Mouse (Mus musculus) cerebellum, adult 11-12 months (tissue): ENCODE results near the gene Sin3a.
A peak's percentile ranks its signal among the peaks of the same experiment; 100 is the strongest.

ENCODE experiments used
- DNase-seq: peaks from one replicate; pipeline ENCODE4 v3.0.0; 2022

The Sin3a gene

GRCm38 (mm10) chr9:57071801-57072351 is at the start of gene Sin3a:
Sin3a (plus strand) TSS chr9:57072040.
- peak; percentile 79 for DNase-seq

- no peak for DNase-seq
Observed at GRCm38 (mm10) chr9:57031756-57032155, 40.1 kb upstream of the Sin3a start.

- peak; percentile 42 for DNase-seq
Observed at GRCm38 (mm10) chr9:57056237-57056636, 15.6 kb upstream of the Sin3a start.

GRCm38 (mm10) chr9:57064164-57064563 is 7.7 kb upstream of the Sin3a start:
- no peak for DNase-seq

GRCm38 (mm10) chr9:57068266-57068665 is 3.6 kb upstream of the Sin3a start:
- DNase-seq: no peak

GRCm38 (mm10) chr9:57070262-57070661 is 1.6 kb upstream of the Sin3a start:
- no peak for DNase-seq

- DNase-seq: no peak
Observed at GRCm38 (mm10) chr9:57070800-57071545, 867 bp upstream of the Sin3a start.

GRCm38 (mm10) chr9:57072526-57072988 is 717 bp downstream of the Sin3a start:
- no peak for DNase-seq

- DNase-seq: peak; percentile 98
Observed at GRCm38 (mm10) chr9:57072989-57073789, 1.3 kb downstream of the Sin3a start.

GRCm38 (mm10) chr9:57073790-57074094 is 1.9 kb downstream of the Sin3a start:
- DNase-seq: no peak

- peak; percentile 78 for DNase-seq
Observed at GRCm38 (mm10) chr9:57074171-57074821, 2.5 kb downstream of the Sin3a start.

- DNase-seq: peak; percentile 80
Observed at GRCm38 (mm10) chr9:57074822-57075603, 3.2 kb downstream of the Sin3a start.

- DNase-seq: peak; percentile 100
Observed at GRCm38 (mm10) chr9:57075681-57076381, 4.0 kb downstream of the Sin3a start.

- peak; percentile 92 for DNase-seq
Observed at GRCm38 (mm10) chr9:57076701-57077660, 5.1 kb downstream of the Sin3a start.

- no peak for DNase-seq
Observed at GRCm38 (mm10) chr9:57082236-57082635, 10.4 kb downstream of the Sin3a start.

GRCm38 (mm10) chr9:57117261-57117755 is 45.5 kb downstream of the Sin3a start:
- no peak for DNase-seq

GRCm38 (mm10) chr9:57129641-57130040 is 57.8 kb downstream of the Sin3a start:
- DNase-seq: peak; percentile 21

- peak; percentile 95 for DNase-seq
Observed at GRCm38 (mm10) chr9:57130577-57131433, 59.0 kb downstream of the Sin3a start, which contains the start of gene Man2c1. Man2c1 (plus strand) TSS chr9:57130690.

GRCm38 (mm10) chr9:57137246-57137645 is 65.4 kb downstream of the Sin3a start:
- no peak for DNase-seq
